Mouse (Mus musculus): ENCODE measurements around the gene Cerk. TPM values are rescaled to one million over a fixed set of nuclear protein-coding genes. Genes with fewer than 3 reads are reported as not detected.

The Cerk gene
- total and polyA plus RNA-seq, 3 experiments, result 2.5 to 10.3 (median 4.4) TPM

DNA sequence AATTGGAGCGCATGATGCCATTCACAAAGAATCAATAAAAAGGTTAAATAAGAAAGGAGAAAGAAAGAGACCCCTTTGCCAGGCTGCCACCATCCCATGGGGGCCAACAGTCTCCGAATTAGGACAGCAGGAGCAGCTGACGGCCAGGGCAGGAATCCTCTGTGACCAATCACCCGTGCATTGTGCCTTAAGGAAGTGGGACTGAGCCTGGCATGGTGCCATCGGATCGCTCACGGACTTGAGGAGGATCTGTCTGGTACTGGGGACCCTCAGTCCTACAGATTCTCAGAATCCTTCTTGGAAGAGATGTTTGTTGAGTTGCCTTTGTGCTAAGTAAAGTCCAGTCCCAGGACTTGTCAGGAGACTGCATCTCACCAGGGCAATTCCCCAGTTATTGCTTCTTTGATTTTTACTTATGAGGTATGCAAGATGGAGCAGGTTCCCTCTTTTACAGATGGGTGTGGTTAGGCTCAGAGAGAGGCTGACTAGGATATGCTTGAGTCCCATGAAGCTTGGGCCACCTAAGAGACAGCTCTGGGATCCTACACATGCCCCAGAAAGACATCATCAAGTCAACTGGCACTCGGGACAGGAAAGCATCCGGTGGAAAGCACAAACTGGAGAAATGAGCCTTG is 15.9 kb upstream of the Cerk start:
- no peak for DNase-seq (ENCODE audit: extremely low read depth)
- Histone ChIP-seq H3K4me2 (ENCODE audit: insufficient read depth, low read depth, poor library complexity, severe bottlenecking) (no peak overlapping the region), H3K79me2 (replicated peaks; ENCODE audit: control insufficient read depth, extremely low read depth, insufficient read depth, poor library complexity, severe bottlenecking) (no peaks in the 10 kb centered on the region), H3K4me1 (ENCODE audit: control insufficient read depth in 1 of 2, insufficient read depth in 2 of 2) (peaks cover 15 to 40% of the 10 kb centered on the region in 2 experiments), H3K9me3 (replicated peaks; ENCODE audit: low read length) (no peaks in the 10 kb centered on the region), H3K9ac (ENCODE audit: insufficient read depth, low read depth) (no peak overlapping the region), H3K27ac (ENCODE audit: insufficient read depth, low read depth) (no peak overlapping the region), H3K36me3 (replicated peaks in 1 of 2; ENCODE audit: control insufficient read depth in 1 of 2, insufficient read depth in 1 of 2, low read length in 1 of 2) (no peaks in the 10 kb centered on the region), H3K4me3 (replicated peaks in 1 of 3; ENCODE audit: low read depth in 2 of 3, low read length in 2 of 3, poor library complexity in 1 of 3) (no peak overlapping the region), H3K27me3 (replicated peaks) (peaks cover 14% of the 10 kb centered on the region)
- in situ Hi-C loops (cut with MboI; ENCODE audit: low pct_ligation_motif_present, low pct_unique_long_range_greater_than_20kb, low sequenced_read_pairs), result no loop called here
- TF ChIP-seq HCFC1 (IDR thresholded peaks at IDR 0.05; ENCODE audit: low read depth, low read length) (no peak), MAFK (IDR thresholded peaks at IDR 0.05; ENCODE audit: insufficient replicate concordance, low read length) (no peak), PAX5 (IDR thresholded peaks at IDR 0.05; ENCODE audit: low read length) (no peak), CTCF (conservative IDR thresholded peaks at IDR 0.05 in 1 of 2, IDR thresholded peaks at IDR 0.05 in 1 of 2; ENCODE audit: low read depth in 2 of 2, low read length in 2 of 2) (no peak), POLR2AphosphoS2 (IDR thresholded peaks at IDR 0.05; ENCODE audit: low read depth, low read length) (no peak), CHD2 (IDR thresholded peaks at IDR 0.05; ENCODE audit: low read length) (no peak), SMC3 (IDR thresholded peaks at IDR 0.05; ENCODE audit: low read depth, low read length) (no peak), ELF1 (IDR thresholded peaks at IDR 0.05; ENCODE audit: low read depth, low read length) (no peak), BHLHE40 (IDR thresholded peaks at IDR 0.05; ENCODE audit: low read depth, low read length) (no peak), RAD21 (IDR thresholded peaks at IDR 0.05; ENCODE audit: low read depth, low read length) (no peak), JUN (IDR thresholded peaks at IDR 0.05; ENCODE audit: insufficient read depth, low read depth, low read length) (no peak), KAT2A (IDR thresholded peaks at IDR 0.05; ENCODE audit: insufficient replicate concordance, low read length) (no peak), EP300 (IDR thresholded peaks at IDR 0.05; ENCODE audit: low read length) (no peak), RCOR1 (conservative IDR thresholded peaks at IDR 0.05; ENCODE audit: low read depth, low read length) (no peak), NELFE (IDR thresholded peaks at IDR 0.05; ENCODE audit: low read depth, low read length) (no peak), USF2 (conservative IDR thresholded peaks at IDR 0.05; ENCODE audit: low read depth, low read length) (no peak), USF1 (IDR thresholded peaks at IDR 0.05; ENCODE audit: low read depth, low read length) (no peak)
- dilution Hi-C loops (cut with MboI; ENCODE audit: extremely low pct_ligation_motif_present, extremely low pct_unique_long_range_greater_than_20kb, low sequenced_read_pairs), result no loop called here

DNA sequence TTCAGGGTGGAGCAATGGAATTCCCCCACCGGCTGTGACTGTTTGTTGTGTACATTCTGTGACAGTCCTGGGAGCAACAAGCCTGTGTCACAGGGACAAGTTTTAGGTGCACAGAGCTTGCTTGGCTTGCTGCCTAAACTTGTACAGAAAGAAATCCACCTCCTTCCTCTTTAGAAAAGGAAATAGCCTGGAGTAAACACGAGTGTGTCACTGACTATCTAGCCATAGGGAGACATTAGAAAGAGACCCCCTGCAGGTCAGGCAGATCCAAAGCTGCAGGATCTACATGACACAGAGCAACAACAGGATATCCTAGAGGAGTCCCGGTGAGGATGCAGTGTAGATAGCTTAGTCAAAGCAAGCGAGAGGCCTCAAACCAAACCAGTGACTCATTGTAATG is 15.2 kb upstream of the Cerk start:
- no peak for TF ChIP-seq ZC3H11A (IDR thresholded peaks at IDR 0.05; ENCODE audit: low read depth, low read length)
- TF ChIP-seq JUND (conservative IDR thresholded peaks at IDR 0.05; ENCODE audit: low read depth, low read length), result no peak
- TF ChIP-seq TBP (conservative IDR thresholded peaks at IDR 0.05; ENCODE audit: low read depth, low read length), result no peak
- TF ChIP-seq ELF1 (IDR thresholded peaks at IDR 0.05; ENCODE audit: low read depth, low read length), result no peak
- TF ChIP-seq USF1 (IDR thresholded peaks at IDR 0.05; ENCODE audit: low read depth, low read length), result no peak
- TF ChIP-seq SIN3A (IDR thresholded peaks at IDR 0.05; ENCODE audit: low read length), result no peak
- TF ChIP-seq CTCF (conservative IDR thresholded peaks at IDR 0.05 in 1 of 2, IDR thresholded peaks at IDR 0.05 in 1 of 2; ENCODE audit: low read depth in 2 of 2, low read length in 2 of 2), result no peak
- TF ChIP-seq RAD21 (IDR thresholded peaks at IDR 0.05; ENCODE audit: low read depth, low read length), result no peak
- no peak for TF ChIP-seq ZMIZ1 (IDR thresholded peaks at IDR 0.05; ENCODE audit: low read depth, low read length)
- Histone ChIP-seq H3K9me3 (replicated peaks; ENCODE audit: low read length) (no peaks in the 10 kb centered on the region), H3K27ac (ENCODE audit: insufficient read depth, low read depth) (no peak overlapping the region), H3K4me2 (ENCODE audit: insufficient read depth, low read depth, poor library complexity, severe bottlenecking) (no peak overlapping the region), H3K79me2 (replicated peaks; ENCODE audit: control insufficient read depth, extremely low read depth, insufficient read depth, poor library complexity, severe bottlenecking) (no peaks in the 10 kb centered on the region), H3K4me1 (ENCODE audit: control insufficient read depth in 1 of 2, insufficient read depth in 2 of 2) (peaks cover 15 to 40% of the 10 kb centered on the region in 2 experiments), H3K27me3 (replicated peaks) (peaks cover 20% of the 10 kb centered on the region), H3K9ac (ENCODE audit: insufficient read depth, low read depth) (no peak overlapping the region), H3K4me3 (replicated peaks in 1 of 3; ENCODE audit: low read depth in 2 of 3, low read length in 2 of 3, poor library complexity in 1 of 3) (no peak overlapping the region), H3K36me3 (replicated peaks in 1 of 2; ENCODE audit: control insufficient read depth in 1 of 2, insufficient read depth in 1 of 2, low read length in 1 of 2) (no peaks in the 10 kb centered on the region)
- no peak for DNase-seq (ENCODE audit: extremely low read depth)
- in situ Hi-C loops (cut with MboI; ENCODE audit: low pct_ligation_motif_present, low pct_unique_long_range_greater_than_20kb, low sequenced_read_pairs), result no loop called here
- dilution Hi-C loops (cut with MboI; ENCODE audit: extremely low pct_ligation_motif_present, extremely low pct_unique_long_range_greater_than_20kb, low sequenced_read_pairs), result no loop called here

All from CH12.LX (cell line).